Mouse (Mus musculus) layer of hippocampus, postnatal 14 days (tissue): ENCODE data around the gene Eya2. TPM values are rescaled to one million over a fixed set of nuclear protein-coding genes. Genes with fewer than 3 reads are reported as not detected.
"Not testable (repeated sequence)": the region's sequence is repeated elsewhere in the genome, so short reads cannot be mapped to it uniquely, and the experiment has no call there.

Source experiments
- DNase-seq, 2 experiments: peaks; one replicate each; pipeline ENCODE4 v3.0.0; 2021 to 2022; ENCODE audit warnings: low spot score in 2 of 2, mixed read lengths in 1 of 2
- long read RNA-seq, 2 experiments: library from polyadenylated mRNA; stranded (forward); transcript quantifications; one replicate each; pipeline ENCODE4 v2.0.0; 2021
- total RNA-seq, 2 experiments: library from RNA; stranded (reverse); gene quantifications; 2 replicates each; pipeline ENCODE4 v1.2.3; 2021

The Eya2 gene
- 1 to 10 TPM; 3.4 to 5.6 TPM for total RNA-seq
- long read RNA-seq, experiment 1, partial matches to known transcripts = 0 of 4 reads
- long read RNA-seq, experiment 1, other reads (novel, unspliced or antisense) = 3 of 4 reads
- long read RNA-seq, experiment 2, partial matches to known transcripts = 2 of 5 reads
- long read RNA-seq, experiment 2, other reads (novel, unspliced or antisense) = 2 of 5 reads

DNA sequence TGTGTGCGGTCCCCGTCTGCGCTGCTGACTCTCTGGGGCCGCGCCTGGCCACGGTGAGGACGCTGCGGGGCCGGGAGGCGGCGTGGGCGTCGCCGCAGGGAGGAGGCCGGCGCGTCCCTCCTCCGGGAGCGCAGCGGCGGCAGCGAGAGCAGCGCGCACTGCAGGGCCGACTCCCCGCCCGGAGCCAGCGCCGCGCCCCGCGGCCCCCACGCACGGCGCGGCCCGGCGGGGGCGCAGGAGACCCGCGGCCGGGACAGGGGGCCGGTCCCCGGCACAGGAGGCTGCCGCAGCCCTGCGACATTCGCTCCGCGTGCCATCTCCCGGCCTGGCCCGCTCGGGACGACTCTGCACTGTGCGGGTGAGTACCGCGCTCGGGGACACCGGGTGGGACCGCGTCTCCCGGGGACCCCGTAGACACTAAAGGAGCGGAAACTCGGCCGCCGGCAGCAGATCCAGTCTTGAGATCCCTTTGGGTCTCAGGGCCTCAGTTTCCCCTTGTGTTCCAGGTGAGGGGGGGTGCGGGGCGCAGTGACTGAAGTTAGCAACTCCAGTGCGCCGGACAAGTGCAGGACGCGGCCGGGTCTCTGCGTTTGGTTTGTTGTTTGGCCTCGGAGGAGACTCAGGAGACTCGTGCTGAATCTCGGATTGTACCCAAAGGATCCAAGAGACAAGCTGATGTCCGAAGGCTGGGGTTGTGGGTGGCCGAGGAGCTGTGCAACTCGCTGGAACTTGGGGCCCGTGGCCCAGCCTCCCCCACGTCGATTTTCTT lies at the start of gene Eya2:
TSS of gene Eya2 (plus strand) at position 126 of the 769 bp plus-strand sequence.
- no peak for DNase-seq

DNA sequence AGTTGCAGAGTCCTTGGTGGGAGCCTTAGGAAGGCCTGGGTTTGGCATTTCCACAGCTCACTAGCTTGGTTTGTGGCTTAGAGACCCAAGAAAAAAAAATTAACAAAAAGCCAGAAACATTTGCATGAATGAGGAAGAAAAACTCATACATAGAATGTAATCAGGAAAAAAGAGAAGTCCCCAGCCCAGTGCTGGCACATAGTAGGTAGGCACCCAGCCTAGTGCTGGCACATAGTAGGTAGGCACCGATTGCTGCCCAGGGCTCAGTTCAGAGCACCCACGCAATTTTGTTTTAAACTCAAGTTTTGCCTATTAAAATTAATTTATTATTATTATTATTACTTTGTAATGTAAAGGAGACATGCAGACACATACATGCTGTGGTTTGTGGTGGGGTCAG lies 49.1 kb upstream of the Eya2 start:
- no peak for DNase-seq

DNA sequence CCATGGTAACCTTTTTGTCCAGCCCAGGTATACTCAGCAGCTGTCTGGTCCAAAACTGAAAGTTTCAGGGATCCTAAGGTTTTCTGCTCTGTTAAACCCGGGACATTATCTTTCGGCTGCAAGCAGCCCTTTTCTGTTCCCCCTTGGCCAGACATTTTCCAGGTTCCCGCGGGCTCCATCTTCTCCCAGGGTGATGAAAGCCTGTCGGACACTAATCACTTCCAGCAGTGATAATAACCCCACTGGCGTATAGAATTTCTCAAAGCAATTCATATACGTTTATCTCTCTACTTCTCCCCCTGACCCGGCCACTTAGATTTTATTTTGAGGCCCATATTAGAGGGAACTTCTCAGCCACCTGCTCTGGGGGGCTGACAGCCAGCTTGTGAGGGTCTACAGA lies 48.5 kb upstream of the Eya2 start:
- no peak for DNase-seq

DNA sequence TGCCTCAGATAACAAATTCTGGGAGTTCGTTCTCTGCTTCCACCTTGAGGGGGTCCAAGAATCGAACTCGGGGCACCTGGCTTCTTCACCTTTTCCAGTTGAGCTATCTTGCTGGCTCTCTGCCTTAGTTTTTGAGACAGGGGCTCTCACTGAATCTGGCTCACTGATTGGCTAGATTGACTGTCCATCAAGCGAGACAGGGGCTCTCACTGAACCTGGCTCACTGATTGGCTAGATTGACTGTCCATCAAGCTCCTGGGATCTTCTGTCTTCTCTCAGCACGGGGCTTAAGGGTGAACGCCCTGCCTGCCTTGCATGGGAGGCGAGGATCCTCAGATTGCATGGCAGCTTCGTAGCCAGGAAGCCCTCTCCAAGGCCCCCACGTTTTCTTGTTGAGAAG lies 47.4 kb upstream of the Eya2 start:
- DNase-seq = peak; percentile 54 to 70

DNA sequence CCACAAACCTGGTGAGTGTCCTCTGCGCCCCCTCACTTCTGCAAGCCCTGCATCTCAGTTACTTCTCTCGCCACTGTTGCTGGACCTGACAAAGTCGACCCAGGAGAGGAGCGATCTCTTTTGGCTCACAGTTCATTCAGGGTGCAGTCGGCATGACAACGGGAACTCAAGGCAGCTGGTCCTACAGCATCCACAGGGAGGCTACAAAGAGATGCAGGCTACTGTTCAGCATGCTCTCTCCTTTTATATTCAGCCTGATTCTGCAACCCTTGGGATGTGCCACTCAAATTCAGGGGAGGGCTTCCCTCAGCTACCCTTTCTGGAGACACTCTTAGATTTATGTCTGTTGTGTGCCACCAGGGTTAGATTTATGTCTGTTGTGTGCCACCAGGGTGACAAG lies 46.2 kb upstream of the Eya2 start:
- DNase-seq = no peak

DNA sequence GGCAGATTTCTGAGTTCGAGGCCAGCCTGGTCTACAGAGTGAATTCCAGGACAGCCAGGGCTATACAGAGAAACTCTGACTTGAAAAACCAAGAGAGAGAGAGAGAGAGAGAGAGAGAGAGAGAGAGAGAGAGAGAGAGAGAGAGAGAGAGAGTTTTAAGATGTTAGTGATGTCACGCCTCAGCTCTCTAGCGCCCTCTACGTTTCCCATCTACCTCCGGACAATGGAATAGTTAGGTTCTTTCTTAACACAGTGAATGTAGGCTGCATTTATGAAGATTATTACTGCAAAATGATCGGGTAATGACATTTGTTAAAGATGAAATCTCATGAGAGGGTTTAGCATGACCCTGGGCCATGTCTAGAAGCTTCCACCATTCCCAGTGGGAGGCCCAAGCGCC lies 44.4 kb upstream of the Eya2 start:
- not testable (repeated sequence) for DNase-seq

DNA sequence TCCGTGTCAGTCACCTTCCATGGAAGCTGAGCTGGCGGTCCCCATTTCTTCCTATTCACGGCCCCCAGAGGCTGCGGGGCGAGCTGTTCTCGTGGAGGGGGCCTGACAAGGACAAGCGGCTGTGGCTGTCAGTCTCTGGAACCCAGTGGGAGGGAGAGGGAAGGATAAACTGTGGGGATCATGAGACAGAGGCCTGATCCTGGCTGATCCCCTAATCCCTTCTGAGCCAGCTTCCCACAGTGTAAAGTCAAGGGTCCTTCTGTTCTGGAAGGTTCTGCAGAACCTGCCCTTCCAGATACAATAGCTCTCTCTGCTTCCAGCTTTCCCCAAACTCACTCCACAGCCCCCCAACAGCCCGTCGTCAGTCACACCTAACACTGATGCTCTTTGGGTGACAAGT lies 40.8 kb upstream of the Eya2 start:
- no peak for DNase-seq

DNA sequence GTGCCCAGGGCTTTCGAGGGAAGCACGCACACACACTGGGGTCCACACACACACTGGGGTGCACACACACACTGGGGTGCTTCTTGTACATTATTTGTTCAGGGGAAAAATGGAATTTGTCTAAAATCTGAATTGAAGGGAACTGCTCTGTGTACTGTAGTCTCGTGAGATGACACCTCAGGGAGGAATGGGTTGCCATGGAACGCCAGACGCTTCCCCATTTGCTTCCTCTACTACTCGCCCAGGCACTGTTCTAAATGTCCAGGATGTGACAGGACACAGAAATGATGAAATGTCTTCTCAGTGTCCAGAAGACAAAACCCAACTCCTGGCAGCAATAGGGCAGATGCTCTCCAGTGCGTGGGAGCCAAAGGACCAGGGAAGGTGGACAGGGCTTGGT lies 37.6 kb upstream of the Eya2 start:
- no peak for DNase-seq

DNA sequence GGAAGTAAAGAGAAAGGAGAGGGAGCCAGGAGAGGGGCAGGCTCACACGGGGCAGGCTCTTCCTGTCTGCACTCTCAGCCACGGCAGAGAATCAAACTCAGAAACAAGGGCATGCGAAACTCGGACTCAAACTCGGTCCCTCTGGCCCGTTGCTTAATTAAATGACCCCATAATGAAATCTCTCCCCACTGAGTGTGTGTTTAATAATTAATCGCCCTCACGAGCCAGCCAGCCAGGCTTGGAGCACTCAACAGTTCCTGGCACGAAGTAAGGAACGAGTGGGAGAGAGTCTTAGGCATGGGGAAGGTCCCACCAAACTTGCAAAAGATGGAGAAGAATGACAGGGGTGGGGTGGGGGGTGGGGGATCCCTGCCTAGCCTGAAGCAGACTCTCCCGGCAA lies 35.9 kb upstream of the Eya2 start:
- DNase-seq = no peak

DNA sequence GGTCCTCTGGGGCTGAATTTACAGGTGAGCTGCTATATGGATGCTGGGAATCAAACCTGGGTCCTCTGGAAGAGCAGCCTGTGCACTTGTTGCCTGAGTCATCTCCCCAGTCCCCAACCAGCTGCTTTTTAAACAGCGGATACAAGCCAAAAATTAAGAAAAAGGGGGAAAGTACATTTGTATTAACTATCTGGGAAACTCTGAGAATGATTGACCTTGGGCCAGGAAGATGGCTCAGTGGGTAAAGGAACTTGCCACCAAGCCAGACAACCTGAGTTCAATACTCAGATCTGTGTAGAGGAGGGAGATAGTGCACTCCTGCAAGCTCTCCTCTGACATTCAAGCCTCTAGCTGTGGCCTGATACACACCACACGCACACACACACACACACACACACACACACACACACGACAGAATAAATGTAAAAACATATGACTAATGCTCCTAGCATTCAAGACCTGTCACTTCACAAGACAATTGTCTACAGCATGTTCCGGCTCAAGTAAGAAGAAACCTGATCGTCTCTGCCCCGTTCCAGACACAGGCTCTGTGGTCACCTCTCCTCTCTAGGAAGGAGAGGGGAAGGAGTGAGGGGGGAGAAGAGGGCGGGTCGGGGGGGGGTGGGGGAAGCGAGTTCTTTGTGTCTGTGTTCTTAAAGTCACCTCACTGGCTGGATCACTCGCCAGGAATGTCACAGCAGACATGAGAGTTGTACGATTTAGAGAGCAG lies 35.2 kb upstream of the Eya2 start:
- DNase-seq = no peak

DNA sequence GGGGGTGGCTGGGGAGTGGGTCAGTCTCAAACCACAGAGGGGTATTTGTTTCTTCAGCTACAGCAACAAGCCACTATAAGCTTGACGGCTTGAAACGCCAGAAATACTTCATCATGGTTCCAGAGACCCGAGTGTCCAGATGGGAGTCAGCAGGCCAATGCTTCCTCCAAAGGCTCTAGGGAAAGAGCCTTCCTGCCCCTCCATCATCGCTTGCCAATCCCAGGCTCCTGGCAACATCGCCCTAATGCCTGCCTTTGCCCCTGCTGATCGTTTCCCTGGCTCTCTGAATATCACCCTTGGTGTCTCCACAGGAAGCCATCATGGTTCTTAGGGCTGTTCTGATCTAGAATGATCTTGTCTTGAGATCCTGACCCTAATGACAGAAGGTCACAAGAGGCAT lies 33.0 kb upstream of the Eya2 start:
- no peak for DNase-seq

DNA sequence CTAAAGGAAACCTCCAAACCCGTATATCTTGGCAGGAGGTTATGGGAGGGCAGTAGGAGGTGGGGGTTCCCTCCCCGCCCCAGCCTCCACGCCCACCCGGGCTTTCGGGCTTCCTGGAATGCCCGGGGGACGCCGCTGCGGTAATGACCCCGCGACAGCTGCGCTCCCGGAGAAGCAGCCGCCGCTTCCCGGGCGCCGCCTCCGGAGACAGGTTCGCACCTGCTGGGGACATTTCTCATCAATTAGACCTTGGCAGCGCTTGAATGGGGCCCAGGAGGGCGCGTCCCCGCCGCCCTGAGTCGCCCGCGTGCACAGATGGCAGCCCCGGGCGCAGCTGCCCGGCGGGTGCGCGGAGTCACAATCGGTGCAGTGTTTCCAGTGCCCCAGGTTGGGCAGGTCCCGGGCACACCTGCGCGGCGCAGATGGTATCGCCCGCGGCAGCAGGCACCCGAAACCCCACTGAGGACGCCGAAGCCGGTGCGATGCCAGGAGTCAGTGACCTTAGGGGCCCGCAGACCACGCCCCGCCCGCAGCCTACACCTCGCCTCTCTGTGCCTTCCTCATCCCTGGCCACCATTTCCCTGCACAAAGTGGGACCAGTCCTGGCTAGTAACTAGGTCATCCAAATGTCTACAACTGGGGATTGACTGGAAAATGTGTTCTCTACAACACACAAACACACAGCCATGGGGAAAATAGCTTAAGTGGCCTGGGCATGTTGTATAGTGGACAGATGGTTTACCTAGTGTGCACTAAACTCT lies 31.4 kb upstream of the Eya2 start:
- DNase-seq = peak in 1 of 2 experiments; percentile 19

DNA sequence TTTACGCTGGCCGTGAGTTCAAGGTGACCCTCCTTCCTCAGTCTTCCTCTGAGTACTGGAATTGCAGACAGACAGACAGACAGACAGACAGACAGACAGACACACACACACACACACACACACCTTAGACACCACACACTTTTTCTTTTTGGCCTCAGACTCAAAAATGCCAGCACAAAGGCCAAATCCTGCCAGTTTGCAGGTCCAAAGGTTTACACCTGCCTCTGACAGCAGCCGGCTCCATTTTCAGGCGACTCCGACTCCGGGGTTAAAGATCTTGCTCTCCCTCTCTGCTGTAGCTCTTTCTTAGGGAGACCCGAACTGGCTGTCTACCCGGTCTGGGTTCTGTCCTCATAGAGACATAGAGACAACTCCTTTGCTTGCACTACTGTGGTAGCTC lies 30.7 kb upstream of the Eya2 start:
- DNase-seq = no peak

DNA sequence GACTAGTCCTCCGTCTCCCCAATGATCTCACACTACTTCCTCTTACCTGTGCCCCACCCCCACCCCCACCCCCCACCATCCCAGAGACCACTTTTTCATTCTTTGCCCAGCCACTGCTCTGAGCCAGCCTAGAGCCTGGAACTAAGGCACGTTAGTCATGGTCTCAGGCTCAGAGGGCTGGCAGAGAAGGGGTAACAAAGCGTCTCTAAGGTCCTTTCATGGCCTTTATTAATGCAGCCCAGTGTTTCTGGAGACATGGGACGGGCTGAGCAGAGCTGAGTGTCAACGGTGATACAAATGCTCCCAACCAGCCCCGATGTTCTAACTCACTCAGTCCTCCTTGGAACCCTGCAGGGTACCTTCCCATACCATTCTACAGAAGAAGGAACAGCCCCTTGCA lies 30.2 kb upstream of the Eya2 start:
- no peak for DNase-seq

DNA sequence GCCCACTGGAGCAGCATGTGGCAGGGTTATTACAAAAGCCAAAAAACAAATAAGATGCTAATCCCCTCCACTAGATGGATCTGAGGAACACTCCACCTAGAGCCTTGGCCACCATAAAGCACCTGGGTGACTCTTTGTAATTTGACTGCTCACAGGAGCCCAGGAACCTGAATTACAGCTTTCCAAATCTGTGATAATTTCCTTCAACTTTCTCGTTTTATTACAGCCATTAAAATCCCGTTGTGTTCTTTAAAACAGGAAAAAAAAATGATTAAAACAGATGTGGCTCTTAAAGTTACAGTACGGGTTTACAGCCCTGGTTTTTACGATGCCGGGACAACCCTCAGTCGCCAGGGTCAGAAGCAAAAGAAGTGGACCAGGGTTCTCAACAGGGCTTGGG lies 27.9 kb upstream of the Eya2 start:
- DNase-seq = no peak

DNA sequence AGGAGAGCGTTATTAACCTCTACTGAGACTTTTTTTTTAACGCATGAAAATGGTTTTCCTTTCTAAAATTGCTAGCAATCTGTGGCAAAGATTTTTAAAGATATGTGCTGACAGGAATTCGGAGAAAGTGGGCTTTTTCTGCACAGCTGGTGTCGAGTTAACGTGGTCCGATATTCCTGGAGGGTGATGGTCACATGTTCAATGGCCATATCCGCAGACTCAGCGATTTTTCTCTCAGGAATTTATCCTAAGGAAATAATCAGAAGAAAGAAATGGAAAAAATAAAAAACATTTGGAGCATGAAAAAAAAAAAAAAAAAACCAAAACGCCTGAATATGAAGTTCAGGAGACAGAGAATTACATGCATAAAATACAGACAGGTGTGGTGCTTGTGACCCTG lies 27.0 kb upstream of the Eya2 start:
- no peak for DNase-seq

DNA sequence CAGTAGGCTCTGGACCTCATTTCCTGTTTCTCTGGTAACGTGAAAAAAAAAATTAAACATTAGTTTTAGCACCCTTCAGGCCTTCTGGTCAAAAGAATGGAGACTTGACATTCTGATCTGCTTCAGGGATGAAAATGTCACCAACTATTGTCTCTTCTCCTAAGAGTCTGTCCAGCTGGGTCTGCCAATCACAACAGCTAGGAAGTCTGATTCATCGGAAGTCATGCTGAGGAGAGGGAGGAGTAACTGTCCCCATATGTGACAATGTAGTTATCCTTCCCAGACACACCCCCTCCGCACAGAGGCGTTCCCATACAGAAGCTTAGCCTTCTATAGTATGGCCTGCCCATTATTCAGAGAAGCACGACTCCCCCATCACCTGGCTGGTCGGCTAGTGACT lies 25.9 kb upstream of the Eya2 start:
- DNase-seq = no peak

DNA sequence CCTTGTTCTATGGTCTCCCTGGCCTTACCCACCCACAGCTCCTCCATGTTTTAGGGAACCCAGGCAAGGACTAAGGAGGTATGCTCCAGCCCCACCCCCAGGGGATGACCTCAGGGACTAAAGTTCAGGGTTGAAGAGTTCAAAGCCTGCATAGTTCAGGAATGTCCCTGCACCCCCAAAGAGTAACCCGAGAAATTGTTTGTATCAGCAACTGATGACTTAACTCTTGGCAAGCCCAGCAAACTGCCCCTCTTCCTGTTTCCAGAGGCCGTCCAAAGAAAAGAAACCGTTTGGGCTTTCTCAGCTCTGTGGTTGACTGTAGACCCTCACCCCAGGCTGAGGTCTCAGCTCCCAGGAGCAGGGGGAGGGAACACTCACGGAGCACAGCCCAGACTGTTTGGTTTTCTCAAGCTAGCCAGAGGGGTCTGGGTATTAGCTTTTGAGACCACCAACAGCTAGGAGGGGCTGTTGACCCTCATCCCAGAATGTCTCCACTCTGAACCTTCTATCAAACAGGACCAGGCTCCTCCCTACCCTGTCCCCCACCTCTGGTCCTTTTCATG lies 23.5 kb upstream of the Eya2 start:
- DNase-seq = no peak

DNA sequence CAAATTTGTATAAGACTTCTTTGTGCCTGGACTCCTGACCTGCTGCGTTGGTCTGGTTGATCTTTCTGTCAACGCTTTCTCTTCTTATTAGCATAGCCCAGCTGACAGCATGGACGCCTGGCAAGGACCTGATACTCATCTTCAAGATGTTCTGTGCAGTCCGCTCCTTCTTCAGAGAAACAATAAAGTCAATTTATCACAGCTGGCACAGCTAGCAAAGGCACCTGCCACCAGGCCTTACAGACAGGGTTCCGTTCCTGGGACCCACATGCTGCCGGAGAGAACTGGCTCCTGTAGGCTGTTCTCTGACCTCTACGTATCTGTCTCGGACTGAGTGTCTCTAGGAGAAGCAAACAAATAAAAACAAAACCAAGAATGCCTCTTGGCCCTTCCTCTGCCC lies 11.8 kb upstream of the Eya2 start:
- no peak for DNase-seq

DNA sequence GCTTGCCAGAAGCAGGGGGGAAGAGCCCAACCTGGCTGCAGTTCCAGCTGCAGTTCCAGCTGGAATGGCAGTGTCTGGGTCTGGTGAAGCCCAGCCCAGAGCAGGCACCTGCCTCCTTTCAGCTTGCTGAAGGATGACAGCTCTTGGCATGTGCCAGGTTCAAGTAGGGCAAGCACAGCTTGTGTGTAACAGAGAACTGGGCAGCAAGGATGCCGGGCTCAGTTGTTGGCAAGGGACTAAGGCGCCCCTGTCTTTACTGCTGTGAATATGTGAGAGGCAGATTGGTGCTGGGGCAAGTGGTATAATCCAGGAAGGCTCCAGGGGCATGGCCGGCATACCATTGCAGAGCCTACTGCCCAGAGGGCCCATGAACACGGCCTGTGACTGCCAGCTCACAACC lies 11.3 kb upstream of the Eya2 start:
- DNase-seq = no peak

DNA sequence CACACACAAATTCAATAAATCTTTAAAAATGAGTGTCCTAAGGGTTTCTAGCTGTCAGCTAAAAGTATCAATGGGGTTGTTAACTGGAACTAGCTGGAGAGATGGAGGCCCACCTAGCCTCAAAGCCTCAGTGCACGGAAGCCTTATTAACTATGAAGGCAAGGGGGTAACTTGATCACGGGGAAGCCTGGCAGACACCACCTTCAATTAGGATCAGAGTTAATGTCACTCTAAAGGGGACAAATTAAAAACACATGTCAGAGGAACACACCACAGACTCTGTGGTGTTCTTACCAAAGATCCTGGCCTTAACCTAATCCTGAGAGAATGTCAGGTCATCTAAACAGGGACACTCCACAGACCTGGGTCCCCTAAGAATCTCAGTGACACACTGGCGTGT lies 10.3 kb upstream of the Eya2 start:
- no peak for DNase-seq

DNA sequence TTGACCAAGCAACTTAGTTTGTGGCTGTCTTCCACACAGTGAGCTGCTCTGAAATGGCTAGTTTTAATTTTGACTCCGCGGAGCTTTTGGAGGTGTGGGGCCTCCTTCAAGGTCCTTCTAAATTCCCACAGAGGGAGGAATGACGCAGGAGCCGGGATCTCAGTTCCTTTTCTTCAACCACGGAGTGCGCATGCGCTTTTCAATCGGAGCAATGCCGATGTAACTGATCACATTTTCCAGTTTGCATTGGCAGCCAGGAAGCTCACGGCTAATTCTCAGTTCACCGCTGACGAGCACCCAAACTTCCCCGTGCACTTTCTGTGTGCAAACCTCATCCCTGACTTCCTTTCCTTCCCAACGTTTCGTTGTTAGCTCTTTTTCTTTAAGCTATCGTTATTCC lies 4.1 kb upstream of the Eya2 start:
- DNase-seq = no peak
